Mouse (Mus musculus): ENCODE results near the gene Cmbl.
A peak's percentile ranks its signal among the peaks of the same experiment; 100 is the strongest.

Gene Cmbl

DNA sequence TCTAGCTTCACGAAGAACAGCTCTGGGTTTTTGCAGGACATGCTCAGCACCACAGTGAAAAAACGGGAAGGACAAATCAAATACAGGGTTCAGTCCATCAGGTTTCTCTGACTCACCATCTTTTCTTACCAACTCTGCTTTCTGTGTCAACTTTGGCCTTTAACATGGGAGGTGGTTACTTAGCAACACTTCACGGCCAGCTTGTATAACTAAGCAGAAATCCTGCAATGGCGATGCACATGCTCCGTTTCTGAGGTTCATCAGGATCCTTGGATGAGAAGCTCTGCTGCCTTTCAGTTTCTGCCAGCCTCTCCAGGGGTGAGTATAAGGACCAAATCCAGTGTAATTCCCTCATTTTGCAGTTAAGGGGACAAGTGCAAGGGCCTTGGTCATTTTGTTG, at the start of gene Cmbl:
TSS of gene Cmbl (plus strand) at position 206 of the 400 bp plus-strand sequence.
- no peak for DNase-seq (ENCODE audit: low spot score)

DNA sequence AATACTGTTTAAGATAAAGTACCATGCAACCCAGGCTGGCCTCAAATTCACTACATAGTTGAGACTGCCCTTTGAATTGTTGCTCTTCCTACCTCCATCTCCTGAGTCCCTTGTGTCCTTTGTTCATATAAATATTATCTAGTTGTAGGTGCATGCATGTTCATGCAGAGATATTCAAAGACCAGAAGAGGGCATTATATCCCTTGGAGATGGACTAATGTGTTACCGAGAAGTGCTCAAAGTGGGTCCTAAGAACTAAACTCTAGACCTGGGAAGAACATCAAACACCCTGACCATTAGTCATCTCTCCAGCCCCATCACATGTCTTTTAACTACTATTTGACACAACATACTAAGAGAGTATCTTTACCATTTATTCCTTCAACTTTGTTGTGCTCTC, 48.0 kb upstream of the Cmbl start:
- DNase-seq (ENCODE audit: low spot score), result no peak

- no peak for DNase-seq (ENCODE audit: low spot score)
These were observed 46.8 kb upstream of the Cmbl start for GRCm38 (mm10) chr15:31518371-31518770.

DNA sequence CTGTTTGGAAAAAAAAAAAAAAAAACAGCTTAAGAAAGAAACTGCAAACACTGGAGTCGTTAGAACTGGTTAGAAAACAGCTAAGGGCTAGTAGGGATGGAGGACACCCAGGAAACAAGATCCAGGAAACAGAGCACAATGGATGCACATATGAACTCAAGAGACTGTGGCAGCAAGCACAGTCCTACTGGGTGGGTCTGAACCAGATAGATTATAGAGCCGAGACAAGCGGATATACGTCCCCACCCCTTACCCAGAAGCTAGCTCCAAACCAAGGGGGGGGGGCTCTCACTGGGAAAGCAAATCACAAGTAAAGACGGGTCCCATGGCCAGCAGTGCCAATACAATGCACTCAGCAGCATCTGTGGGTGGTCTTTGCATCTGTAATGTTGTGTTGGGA, 46.2 kb upstream of the Cmbl start:
- DNase-seq (ENCODE audit: low spot score), result no peak

- DNase-seq (ENCODE audit: low spot score), result no peak
These were observed 38.7 kb upstream of the Cmbl start for GRCm38 (mm10) chr15:31526463-31526862.

DNA sequence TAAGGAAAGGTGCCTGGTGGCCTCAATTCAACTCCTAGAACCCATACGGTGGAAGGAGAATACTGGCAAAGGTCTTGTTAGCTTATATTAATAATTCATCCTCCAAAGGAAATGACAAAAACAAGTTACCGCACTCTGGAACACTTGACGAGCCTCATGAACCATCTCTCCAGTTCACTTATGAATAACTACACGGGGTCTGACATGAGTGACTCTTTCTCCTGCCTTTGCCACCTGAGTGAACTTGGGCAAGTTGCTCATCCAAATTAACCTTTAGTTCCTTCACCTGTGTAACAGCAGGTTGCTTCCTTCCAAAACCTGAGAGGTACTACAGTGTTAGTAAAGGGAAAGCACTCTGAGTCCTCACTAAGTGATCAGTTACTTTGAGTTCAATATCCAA, 36.7 kb upstream of the Cmbl start:
- DNase-seq (ENCODE audit: low spot score), result no peak

GRCm38 (mm10) chr15:31529103-31529502, 36.1 kb upstream of the Cmbl start:
- no peak for DNase-seq (ENCODE audit: low spot score)

- DNase-seq (ENCODE audit: low spot score), result peak; percentile 38
These were observed 35.2 kb upstream of the Cmbl start for GRCm38 (mm10) chr15:31529811-31530658.

DNA sequence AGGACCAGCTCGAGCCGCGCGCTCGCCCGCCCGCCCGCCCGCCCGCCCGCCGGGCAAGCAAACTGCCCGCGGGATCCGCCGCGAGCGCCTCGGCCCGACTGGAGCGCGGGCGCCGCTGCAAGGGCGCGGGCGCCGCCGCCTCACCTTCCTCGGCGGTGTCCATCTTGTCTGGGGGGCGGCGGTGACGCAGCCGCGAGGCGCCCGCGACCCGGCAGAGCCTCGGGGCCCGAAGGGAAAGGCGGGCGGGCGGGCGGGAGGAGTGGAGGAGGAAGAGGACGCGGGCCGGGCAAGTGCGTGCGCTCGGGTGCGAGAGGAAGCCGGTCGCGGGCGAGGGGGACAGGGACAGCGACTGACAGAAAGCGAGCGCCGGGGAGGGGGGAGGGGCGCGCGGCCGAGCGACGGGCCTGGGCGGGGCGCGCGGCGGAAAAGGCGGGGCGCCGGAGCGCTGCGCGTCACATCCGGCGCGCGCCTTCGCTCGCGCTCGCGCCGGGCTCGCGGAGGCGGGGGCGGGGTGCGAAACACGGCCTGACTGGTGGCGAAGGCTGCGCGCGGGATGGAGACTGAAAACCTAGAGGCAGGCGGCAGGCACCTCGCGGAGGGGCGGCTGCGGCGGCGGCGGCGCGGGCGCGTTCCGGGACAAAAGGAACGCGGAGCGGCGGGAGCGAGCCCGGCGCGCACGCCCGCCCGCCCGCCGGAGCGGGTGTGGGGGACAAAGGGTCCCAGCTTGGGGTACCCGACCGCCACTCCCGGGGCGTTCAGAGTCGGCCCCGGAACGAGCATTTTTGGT, 34.3 kb upstream of the Cmbl start, which contains the start of gene March6:
TSS of gene March6 (minus strand) at position 395 of the 787 bp plus-strand sequence.
- peak; percentile 89 for DNase-seq (ENCODE audit: low spot score)

DNA sequence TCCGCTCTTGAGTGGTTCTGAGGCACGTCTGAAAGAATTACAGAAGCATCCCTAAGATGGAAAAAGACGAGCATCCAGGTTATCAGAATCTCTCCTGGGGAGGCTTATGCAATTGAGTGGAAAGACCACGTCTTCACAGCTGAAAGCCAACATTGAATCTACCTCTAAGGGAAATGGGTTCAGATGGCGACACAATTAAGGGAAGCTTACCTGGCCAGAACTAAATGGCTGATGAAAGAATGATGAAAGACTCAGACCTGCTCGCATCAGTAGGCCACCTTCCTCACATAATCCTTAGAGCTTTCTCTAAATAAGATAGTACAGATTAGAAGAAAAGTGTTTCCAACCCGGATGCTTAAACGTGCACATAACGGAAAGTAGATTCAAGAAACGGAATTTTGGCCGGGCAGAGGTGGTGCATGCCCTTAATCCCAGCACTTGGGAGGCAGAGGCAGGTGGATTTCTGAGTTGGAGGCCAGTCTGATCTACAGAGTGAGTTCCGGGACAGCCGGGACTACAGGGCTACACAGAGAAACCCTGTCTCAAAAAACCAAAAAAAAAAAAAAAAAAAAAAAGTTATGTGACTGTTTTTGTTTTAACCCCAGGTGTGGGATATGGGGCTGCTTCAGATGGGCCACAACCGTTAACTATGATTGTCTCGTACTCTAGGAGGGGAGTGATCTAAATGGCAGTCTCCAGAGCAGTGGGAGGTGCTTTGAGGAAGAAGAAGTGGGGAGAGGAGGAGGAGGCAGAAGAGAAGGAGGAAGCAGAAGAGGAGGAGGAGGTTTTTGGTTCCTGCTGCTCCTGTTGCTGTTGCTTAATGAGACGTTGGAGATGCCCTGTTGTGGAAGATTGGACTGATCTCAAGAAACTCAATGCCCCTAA, 33.5 kb upstream of the Cmbl start:
- no peak for DNase-seq (ENCODE audit: low spot score)

GRCm38 (mm10) chr15:31532331-31533021, 32.7 kb upstream of the Cmbl start:
- DNase-seq (ENCODE audit: low spot score), result no peak

DNA sequence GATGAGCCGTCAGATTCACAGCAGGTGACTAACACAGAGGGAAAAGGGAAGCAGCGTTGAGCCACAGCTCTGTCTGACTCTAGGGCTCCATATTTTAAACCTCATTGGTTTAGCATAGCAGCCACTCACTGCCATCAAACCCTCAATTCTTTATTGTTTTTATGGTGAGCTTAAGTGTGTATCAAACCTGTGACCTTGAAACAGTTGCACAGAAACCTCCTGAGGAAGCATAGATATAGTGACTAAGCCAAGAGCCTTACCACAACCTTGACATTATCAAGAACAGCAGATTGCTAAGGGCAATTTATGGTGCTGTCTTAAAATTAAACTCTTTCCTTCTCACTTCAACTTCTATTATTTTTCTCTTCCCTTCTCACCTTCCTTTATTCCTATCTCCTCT, 31.7 kb upstream of the Cmbl start:
- DNase-seq (ENCODE audit: low spot score), result no peak

DNA sequence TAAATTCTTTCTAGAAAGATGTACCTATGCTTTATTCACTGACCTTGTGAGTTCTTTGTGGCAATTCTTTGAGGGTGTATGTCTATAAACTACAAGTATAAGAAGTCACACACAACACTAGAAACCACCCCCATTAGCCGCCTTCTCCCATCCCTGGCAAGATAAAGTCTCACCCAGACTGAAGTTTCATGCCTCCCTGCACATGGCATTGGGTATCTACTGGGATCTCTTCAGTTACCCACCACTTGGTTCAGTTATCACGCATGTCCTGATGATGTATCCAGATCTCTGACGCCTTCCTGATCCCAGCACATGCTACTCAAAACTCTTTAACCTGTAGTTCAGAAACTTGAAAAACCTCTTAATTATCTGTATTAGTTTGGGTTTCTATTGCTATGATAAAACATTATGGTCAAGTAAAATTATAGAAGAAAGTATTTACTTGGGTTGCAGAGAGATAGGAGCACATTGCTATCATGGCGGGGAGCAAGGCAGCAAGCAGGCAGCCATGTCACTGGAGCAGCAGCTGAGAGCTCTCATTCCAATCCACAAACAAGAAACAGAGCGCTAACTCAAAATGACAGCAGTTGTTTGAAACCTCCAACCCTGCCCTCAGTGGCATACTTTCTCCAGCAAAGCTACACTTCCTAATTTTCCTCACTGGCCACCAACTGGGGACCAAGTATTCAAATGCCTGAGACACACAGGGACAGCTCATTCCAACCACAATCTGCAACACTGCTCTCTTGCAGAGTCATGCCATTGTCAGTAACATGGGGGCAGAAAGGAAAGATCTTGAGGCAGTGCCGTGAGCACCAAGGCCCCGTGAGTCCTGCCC, 30.5 kb upstream of the Cmbl start:
- no peak for DNase-seq (ENCODE audit: low spot score)

DNA sequence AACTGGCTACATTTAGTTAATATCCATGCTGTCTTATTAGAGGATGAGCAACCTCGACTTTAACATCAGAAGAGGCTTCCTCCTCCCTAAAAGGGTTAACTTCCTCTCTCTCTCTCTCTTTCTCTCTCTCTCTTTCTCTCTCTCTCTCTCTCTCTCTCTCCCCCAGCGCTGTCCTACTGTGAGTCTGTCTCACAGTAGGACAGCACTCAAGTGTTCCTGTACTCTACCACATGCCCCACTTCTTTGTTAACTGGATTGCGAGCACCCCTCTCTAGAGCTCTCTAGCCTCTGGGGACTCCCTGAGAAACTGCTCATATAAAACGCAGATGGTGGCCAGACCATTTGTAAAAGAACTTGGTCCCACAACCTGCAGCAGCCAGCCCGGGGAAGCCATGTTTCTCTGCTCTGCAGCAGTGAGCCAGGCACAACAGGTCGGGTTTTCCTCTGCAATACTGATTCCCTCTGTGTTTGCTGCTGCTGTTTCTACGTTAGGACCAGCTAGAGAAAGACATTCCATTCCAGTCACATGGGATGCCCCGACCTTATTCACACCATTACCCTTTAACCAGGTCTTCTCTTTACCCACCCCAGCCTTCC, 29.8 kb upstream of the Cmbl start:
- DNase-seq (ENCODE audit: low spot score), result no peak

- no peak for DNase-seq (ENCODE audit: low spot score)
These were observed 29.0 kb upstream of the Cmbl start for GRCm38 (mm10) chr15:31536051-31536737.

DNA sequence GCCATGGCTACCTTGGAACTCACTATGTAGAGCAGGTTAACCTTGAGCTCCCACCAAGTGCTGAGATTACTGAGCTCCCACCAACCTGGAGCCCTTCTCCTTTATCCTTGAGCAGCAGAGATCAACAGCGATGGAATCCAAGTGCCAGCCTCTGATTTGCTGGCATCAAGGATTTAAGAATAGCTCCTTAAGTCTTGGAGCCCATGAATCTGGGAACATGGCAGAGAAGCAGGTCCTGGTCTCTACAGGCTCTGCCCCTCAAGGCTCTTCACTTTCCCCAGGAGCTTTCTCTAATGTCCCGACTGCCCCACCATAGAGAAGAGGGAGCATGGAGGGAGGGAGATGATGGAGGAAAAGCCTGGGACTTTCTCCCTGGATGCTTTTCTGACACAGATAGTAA, 27.5 kb upstream of the Cmbl start:
- DNase-seq (ENCODE audit: low spot score), result no peak

GRCm38 (mm10) chr15:31538346-31538745, 26.8 kb upstream of the Cmbl start:
- DNase-seq (ENCODE audit: low spot score), result no peak

DNA sequence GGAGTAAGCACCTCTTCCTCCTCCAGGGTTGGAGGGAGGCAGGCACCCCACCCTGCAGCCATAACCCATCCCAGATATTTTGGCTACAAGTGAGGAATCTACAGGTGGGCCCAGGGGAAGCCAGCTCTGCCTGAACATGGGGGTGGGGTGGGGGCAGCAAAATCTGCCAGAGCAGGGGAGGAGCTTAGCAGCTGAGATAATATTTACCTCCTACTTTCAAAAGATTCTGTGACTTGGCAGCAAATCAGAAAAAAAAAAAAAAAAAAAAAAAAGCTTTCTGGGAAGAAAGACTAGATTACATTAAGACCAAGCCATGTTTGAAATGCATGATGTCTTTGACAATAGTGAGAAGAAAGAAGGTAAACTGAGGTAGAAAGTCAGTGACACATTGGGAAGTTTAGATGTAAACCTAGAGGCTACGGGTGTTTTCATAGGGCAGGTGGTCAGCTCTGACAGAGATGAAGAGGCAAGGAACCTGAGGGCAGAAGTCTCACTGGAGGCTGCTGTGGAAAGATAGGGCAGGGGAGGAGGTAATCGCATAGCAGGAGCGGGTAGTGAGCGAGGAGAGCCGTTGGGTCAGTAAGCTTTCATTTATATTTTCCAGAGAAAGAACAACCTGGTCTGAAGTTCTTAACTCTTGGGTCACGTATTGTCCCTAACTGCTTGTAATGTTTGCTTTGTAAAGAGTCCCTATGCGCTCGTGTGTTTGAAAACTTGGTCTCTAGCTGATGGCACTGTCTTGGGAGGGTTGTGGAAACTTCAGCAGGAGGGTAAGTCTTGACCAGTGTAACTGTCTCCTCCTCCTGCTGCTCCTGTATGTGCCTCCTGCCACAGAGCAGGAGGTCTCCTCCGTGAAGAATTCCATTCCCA, 25.3 kb upstream of the Cmbl start:
- no peak for DNase-seq (ENCODE audit: low spot score)

DNA sequence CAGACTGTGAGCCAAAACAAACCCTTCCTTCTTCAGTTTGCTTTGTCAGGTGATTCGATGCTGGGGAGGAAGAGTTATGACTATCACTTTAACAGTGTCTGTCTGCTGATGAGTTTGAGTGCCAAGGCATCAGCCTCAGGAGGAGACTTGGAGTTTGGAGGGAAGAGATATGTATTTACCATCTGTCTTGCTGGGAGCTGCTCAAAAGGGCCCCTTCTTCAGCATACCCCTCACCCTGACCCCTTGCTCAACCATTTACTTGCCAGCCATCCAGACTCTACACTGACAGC, 24.7 kb upstream of the Cmbl start:
- DNase-seq (ENCODE audit: low spot score), result no peak
